Mouse (Mus musculus) olfactory bulb, adult 2 months (tissue): ENCODE data around the gene Olfr520.

ENCODE experiments used
- CTCF ChIP-seq: fragments of 200-500 bp; IDR thresholded peaks from 2 replicates; pipeline ENCODE4 v1.5.1; 2012; ENCODE audit warnings: low read depth, mild to moderate bottlenecking, low read length, moderate library complexity; ENCODE audit not compliant: insufficient read depth
- POLR2A ChIP-seq: fragments of 200-500 bp; IDR thresholded peaks from 2 replicates; pipeline ENCODE4 v1.6.1; 2012; ENCODE audit warnings: mild to moderate bottlenecking, low read depth, low read length, moderate library complexity; ENCODE audit not compliant: insufficient read depth

GRCm38 (mm10) chr7:99763207-99763606 is 33.1 kb downstream of the Olfr520 start, which contains the start of gene Olfr521:
- TF ChIP-seq CTCF (no peak), POLR2A (no peak)
